Mouse (Mus musculus) lung, embryonic 16.5 days (tissue): ENCODE data around the gene Vezf1. TPM values are rescaled to one million over a fixed set of nuclear protein-coding genes. Genes with fewer than 3 reads are reported as not detected.
A peak's percentile ranks its signal among the peaks of the same experiment; 100 is the strongest.

Experiments used
- ATAC-seq: fragments of 200-750 bp; cut with Nextera tagmentation; 2 replicates; pipeline ENCODE4 v1.8.0; 2017; ENCODE audit warnings: low read depth, mild to moderate bottlenecking, moderate library complexity
- H3K27ac ChIP-seq: fragments of 300-500 bp; sonication (generic); 2 replicates; pipeline ENCODE4 v1.5.1; 2014; ENCODE audit warnings: mild to moderate bottlenecking, control low read depth, low read length
- H3K27me3 ChIP-seq: fragments of 300-500 bp; sonication (generic); 2 replicates; pipeline ENCODE4 v1.6.1; 2014; ENCODE audit warnings: low read depth, low read length, mixed read lengths; ENCODE audit not compliant: control insufficient read depth, insufficient read depth
- H3K36me3 ChIP-seq: fragments of 300-500 bp; sonication (generic); 2 replicates; pipeline ENCODE4 v1.6.1; 2014; ENCODE audit warnings: low read length; ENCODE audit not compliant: control insufficient read depth, insufficient read depth
- H3K4me1 ChIP-seq: fragments of 300-500 bp; sonication (generic); replicated peaks from 2 replicates; pipeline ENCODE4 v1.6.1; 2014; ENCODE audit warnings: low read length, mixed read lengths; ENCODE audit not compliant: control insufficient read depth, insufficient read depth
- H3K4me2 ChIP-seq: fragments of 300-500 bp; sonication (generic); 2 replicates; pipeline ENCODE4 v1.6.1; 2014; ENCODE audit warnings: low read depth, low read length, control low read depth
- H3K4me3 ChIP-seq: fragments of 300-500 bp; sonication (generic); 2 replicates; pipeline ENCODE4 v1.5.1; 2014; ENCODE audit warnings: mild to moderate bottlenecking, low read length, control low read depth
- H3K9ac ChIP-seq: fragments of 300-500 bp; sonication (generic); 2 replicates; pipeline ENCODE4 v1.6.1; 2014; ENCODE audit warnings: low read length, control low read depth
- H3K9me3 ChIP-seq: fragments of 300-500 bp; sonication (generic); 2 replicates; pipeline ENCODE4 v1.6.1; 2016; ENCODE audit warnings: low read length; ENCODE audit not compliant: control insufficient read depth
- WGBS: fragments of 180-500 bp; shearing (Covaris S2); extraction: QIAGEN DNeasy Blood & Tissue Kit; methylation state at CpG from one replicate; pipeline ENCODE4 v1.1.7; 2014; 5-methylcytosine and 5-hydroxymethylcytosine counted together
- polyA plus RNA-seq: library from polyadenylated mRNA; unstranded; fragments of >200 nt; fragmentation: Nextera tagmentation; extraction: Ambion mirVana; gene quantifications from 2 replicates; pipeline ENCODE4 v1.2.1, GENCODE M21; 2015

Gene Vezf1
- polyA plus RNA-seq, 1 experiment from 2014 or later, result 38.2 TPM

DNA sequence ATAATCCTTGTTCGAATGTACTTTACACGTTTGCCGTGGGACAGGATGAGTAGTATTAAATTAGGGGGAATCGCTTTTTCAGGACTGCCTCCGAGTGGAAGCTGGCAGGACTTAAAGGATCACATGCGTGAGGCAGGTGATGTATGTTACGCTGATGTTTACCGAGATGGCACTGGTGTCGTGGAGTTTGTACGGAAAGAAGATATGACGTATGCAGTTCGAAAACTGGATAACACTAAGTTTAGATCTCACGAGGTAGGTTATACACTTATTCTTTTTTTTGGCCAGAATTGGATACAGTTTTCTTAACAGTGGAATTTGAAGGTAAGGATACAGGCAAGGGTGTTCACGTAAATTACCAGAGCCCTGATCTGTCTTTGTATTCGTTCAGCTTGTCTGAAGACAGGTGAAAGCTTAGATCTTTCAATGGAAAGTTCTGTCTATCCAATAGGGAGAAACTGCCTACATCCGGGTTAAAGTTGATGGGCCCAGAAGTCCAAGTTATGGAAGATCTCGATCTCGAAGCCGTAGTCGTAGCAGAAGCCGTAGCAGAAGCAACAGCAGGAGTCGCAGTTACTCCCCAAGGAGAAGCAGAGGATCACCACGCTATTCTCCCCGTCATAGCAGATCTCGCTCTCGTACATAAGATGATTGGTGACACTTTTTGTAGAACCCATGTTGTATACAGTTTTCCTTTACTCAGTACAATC, 19.0 kb upstream of the Vezf1 start:
- 9% methylated on average over 26 of the region's 26 CpGs for WGBS
- Histone ChIP-seq H3K4me2 (peak overlapping the region; percentile 89), H3K9me3 (no peaks in the 10 kb centered on the region), H3K4me1 (peaks cover 27% of the 10 kb centered on the region), H3K9ac (peak overlapping the region; percentile 100), H3K4me3 (peak overlapping the region; percentile 98), H3K27ac (0 out of 2 replicates have a peak overlapping the region, but pooled peaks have one; percentile 1), H3K27me3 (no peaks in the 10 kb centered on the region), H3K36me3 (peaks cover 13% of the 10 kb centered on the region; the same call in 1 of the 2 replicates)
- ATAC-seq, result no peak

DNA sequence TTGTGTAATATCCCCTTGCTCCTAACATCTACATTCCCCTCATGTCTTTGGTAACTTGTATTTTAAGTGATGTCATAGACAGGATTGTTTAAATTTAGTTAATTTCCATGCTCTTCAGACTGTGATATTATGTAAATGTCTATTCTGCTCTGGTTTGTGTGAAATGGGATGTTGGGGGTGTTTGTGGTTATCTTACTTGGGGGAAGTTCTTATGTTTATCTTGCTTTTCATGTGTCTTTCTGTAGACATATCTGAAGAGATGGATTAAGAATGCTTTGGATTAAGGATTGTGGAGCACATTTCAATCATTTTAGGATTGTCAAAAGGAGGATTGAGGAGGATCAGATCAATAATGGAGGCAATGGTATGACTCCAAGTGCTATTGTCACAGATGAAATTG, 18.3 kb upstream of the Vezf1 start:
- no peak overlapping the region for H3K27ac ChIP-seq

DNA sequence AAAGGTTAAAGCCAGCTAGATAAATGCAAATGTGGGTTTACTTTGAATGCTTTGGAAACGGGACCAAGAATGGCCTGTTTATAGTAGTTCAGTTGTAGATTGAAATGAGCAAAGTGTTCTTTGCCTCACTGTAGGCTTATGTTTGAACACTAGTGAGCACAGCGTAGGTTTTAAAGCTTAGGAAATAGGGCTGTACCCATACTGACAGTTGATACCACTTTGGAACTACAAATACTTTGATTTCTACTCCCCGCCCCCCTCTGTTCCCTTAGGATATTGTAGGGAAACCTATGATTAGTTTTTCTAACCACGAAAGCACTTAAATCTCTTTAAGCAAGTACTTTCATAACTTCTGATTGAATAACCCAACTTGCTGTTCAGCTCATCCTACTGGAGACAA, 15.4 kb upstream of the Vezf1 start:
- WGBS, result 73% methylated on average over 4 of the region's 4 CpGs
- H3K27me3 ChIP-seq, result no peaks in the 10 kb centered on the region
- no peak overlapping the region for H3K4me2 ChIP-seq
- H3K27ac ChIP-seq, result no peak overlapping the region
- no peaks in the 10 kb centered on the region for H3K9me3 ChIP-seq
- no peak overlapping the region for H3K4me3 ChIP-seq
- no peak for ATAC-seq
- H3K4me1 ChIP-seq, result peaks cover 20% of the 10 kb centered on the region
- H3K36me3 ChIP-seq, result peaks cover 16% of the 10 kb centered on the region; the same call in 1 of the 2 replicates
- H3K9ac ChIP-seq, result no peak overlapping the region

More for the DNA sequence above, 18.3 kb upstream of the Vezf1 start:
- Histone ChIP-seq H3K4me3 (peak overlapping the region; percentile 98; the same call in 1 of the 2 replicates), H3K4me1 (peaks cover 27% of the 10 kb centered on the region), H3K9ac (no peak overlapping the region), H3K9me3 (no peaks in the 10 kb centered on the region), H3K27me3 (no peaks in the 10 kb centered on the region), H3K36me3 (peaks cover 13% of the 10 kb centered on the region; the same call in 1 of the 2 replicates), H3K4me2 (peak overlapping the region; percentile 89)
- ATAC-seq, result no peak

DNA sequence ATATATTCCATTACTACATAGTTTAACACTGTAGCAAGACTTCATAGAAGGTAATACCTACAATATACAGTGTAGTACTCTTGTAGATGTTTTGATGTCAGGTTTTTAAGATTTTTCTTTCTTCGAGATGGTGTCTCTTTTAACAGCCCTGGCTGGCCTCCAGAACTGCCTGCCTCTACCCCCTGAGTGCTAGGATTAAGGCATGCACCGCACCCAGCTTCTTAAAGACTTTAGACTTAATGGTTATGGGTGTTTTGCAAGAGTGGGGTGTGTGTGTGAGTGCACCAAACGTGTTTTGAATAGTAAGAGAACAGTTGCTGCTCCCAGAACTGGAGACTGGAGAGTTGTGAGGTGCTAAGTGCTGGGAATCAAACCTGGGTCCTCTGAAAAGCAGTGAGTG, 14.3 kb upstream of the Vezf1 start:
- Histone ChIP-seq H3K9ac (no peak overlapping the region), H3K9me3 (no peaks in the 10 kb centered on the region), H3K4me1 (peaks cover 20% of the 10 kb centered on the region), H3K4me2 (no peak overlapping the region), H3K4me3 (no peak overlapping the region), H3K27me3 (no peaks in the 10 kb centered on the region), H3K36me3 (peaks cover 16% of the 10 kb centered on the region; the same call in 1 of the 2 replicates), H3K27ac (no peak overlapping the region)
- WGBS, result 51% methylated on average over 3 of the region's 3 CpGs
- peak; percentile 30; the same call in 1 of the 2 replicates for ATAC-seq

DNA sequence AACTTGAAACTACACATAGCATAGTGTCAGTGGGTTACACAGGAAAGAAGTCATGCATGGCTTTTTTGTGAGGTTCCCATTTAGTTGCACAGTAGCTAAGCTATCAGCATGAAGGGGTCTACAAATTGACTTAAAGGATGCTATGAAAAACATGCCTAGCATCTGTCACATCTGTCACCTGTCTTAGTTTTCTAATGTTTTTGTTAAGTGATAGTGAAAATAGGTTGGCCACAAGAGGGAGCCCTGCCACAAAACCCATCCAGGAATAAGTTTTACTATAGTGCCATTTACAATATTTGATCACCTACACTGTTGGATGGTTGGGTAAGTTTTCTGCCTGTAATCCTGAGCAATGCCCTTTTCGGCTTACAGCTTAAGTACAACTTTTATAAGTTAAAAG, 13.5 kb upstream of the Vezf1 start:
- WGBS, result 70% methylated on average over 1 of the region's 1 CpGs
- Histone ChIP-seq H3K27ac (no peak overlapping the region), H3K4me2 (no peak overlapping the region), H3K9ac (no peak overlapping the region), H3K9me3 (no peaks in the 10 kb centered on the region), H3K4me1 (peaks cover 13% of the 10 kb centered on the region), H3K36me3 (peaks cover 10% of the 10 kb centered on the region; the same call in 1 of the 2 replicates), H3K4me3 (no peak overlapping the region), H3K27me3 (no peaks in the 10 kb centered on the region)
- ATAC-seq, result peak; percentile 19

DNA sequence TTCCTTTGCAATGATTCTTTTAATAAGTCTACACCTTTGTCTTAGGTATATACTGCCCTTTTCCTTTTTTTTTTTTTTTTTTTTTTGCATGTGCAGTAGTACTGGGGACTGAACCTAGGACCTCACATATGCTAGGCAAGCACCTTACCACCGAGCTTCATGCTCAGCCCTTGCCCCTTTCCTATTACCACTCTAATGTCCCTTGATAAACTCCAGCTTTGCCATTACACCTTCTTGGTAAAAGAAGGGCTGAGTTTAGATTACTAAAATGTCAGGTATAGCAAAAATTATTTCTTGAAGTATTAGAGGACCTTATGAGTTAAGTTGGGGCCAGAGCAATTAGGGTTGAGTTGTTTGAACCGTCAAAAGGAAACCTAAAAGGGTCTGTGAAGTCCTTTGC, 12.3 kb upstream of the Vezf1 start:
- Histone ChIP-seq H3K9ac (no peak overlapping the region), H3K4me2 (no peak overlapping the region), H3K36me3 (peaks cover 5% of the 10 kb centered on the region; the same call in 1 of the 2 replicates), H3K27me3 (no peaks in the 10 kb centered on the region), H3K4me1 (peaks cover 4% of the 10 kb centered on the region), H3K4me3 (no peak overlapping the region), H3K9me3 (no peaks in the 10 kb centered on the region), H3K27ac (no peak overlapping the region)
- no peak for ATAC-seq
- 68% methylated on average over 2 of the region's 2 CpGs for WGBS

DNA sequence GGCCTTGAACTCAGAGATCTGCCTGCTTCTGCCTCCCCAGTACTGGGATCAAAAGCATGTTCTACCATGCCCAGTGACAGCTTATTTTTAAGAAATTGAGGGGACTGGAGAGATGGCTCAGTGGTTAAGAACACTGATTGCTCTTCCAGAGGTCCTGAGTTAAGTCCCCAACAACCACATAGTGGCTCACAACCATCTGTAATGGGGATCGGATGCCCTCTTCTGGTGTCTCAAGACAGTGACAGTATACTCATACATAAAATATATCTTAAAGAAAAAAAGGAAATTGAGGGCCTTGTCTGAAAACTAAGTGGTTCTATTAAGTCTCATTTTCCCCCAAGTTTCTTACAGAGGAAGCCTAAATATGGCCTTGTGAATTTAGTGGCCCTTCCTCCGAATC, 10.3 kb upstream of the Vezf1 start:
- H3K4me2 ChIP-seq, result no peak overlapping the region
- ATAC-seq, result no peak
- H3K27me3 ChIP-seq, result no peaks in the 10 kb centered on the region
- no peak overlapping the region for H3K9ac ChIP-seq
- H3K9me3 ChIP-seq, result no peaks in the 10 kb centered on the region
- peaks cover 5% of the 10 kb centered on the region; the same call in 1 of the 2 replicates for H3K36me3 ChIP-seq
- no peak overlapping the region for H3K27ac ChIP-seq
- no peaks in the 10 kb centered on the region for H3K4me1 ChIP-seq
- no peak overlapping the region for H3K4me3 ChIP-seq
- WGBS, result 72% methylated on average over 2 of the region's 2 CpGs

DNA sequence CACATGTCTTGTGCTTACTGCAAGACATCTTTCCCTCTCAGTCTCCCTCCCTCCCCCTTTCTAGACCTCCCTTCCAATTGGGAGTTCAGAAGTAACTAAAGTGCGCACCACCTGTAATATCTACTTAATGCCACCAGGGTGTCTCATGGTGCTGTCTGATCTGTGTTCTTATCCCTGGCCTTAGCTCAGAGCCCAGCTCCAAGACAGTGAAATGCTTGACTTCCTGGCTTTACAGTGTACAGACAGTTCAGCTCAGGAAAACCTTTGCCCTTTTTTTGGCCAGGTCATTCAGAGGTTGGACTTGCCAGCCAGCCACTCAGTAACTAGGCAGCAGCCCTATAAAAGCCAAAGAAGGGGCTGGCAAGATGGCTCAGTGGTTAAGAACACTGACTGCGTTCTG, 8.9 kb upstream of the Vezf1 start:
- Histone ChIP-seq H3K4me2 (no peak overlapping the region), H3K4me1 (no peaks in the 10 kb centered on the region), H3K9ac (no peak overlapping the region), H3K36me3 (peaks cover 3% of the 10 kb centered on the region; the same call in 1 of the 2 replicates), H3K27ac (no peak overlapping the region), H3K4me3 (no peak overlapping the region), H3K27me3 (no peaks in the 10 kb centered on the region), H3K9me3 (no peaks in the 10 kb centered on the region)
- peak; percentile 88 for ATAC-seq
- WGBS, result 43% methylated on average over 2 of the region's 2 CpGs

DNA sequence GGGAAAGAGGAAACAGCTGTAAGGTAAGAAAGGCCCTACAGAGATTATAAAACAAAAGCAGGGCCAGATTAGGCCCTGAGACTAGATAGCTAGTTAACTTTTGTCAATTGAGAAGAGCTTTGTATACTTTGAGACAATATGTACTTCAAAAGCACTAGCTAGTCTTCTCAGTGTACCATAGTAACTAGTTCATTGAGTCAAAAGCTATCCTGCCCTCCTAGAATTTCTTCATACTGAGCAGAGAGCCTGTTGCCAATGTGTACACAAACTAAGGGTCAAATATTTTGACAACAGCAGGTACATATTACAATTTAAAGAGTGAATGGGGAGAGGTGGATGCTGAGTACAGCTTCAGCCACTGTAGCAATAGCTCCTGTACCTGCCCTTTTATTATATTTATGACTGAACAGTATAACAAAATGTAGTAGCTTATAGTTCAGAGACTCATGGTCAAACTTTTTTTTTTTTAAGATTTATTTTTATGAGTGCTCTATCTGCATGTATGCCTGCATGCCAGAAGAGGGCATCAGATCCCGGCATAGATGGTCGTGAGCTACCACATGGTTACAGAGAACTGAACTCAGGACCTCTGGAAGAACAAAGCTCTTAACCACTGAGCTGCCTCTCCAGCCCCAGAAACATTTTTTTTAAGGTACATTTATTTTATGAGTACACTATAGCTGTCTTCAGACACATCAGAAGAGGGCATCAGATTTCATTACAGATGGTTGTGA, 6.0 kb upstream of the Vezf1 start:
- no peak for ATAC-seq
- 77% methylated on average over 2 of the region's 2 CpGs for WGBS
- Histone ChIP-seq H3K27ac (no peak overlapping the region), H3K4me3 (no peak overlapping the region), H3K36me3 (no peaks in the 10 kb centered on the region), H3K9ac (no peak overlapping the region), H3K27me3 (no peaks in the 10 kb centered on the region), H3K9me3 (no peaks in the 10 kb centered on the region), H3K4me1 (peaks cover under 1% of the 10 kb centered on the region; the same call in 1 of the 2 replicates), H3K4me2 (no peak overlapping the region)
